Mouse (Mus musculus) lung, postnatal 4 days (tissue): ENCODE results near the gene 4930579G24Rik.

Experiments
- DNase-seq, 2 experiments: peaks; one replicate each; pipeline ENCODE4 v3.0.0; 2021

Gene 4930579G24Rik

DNA sequence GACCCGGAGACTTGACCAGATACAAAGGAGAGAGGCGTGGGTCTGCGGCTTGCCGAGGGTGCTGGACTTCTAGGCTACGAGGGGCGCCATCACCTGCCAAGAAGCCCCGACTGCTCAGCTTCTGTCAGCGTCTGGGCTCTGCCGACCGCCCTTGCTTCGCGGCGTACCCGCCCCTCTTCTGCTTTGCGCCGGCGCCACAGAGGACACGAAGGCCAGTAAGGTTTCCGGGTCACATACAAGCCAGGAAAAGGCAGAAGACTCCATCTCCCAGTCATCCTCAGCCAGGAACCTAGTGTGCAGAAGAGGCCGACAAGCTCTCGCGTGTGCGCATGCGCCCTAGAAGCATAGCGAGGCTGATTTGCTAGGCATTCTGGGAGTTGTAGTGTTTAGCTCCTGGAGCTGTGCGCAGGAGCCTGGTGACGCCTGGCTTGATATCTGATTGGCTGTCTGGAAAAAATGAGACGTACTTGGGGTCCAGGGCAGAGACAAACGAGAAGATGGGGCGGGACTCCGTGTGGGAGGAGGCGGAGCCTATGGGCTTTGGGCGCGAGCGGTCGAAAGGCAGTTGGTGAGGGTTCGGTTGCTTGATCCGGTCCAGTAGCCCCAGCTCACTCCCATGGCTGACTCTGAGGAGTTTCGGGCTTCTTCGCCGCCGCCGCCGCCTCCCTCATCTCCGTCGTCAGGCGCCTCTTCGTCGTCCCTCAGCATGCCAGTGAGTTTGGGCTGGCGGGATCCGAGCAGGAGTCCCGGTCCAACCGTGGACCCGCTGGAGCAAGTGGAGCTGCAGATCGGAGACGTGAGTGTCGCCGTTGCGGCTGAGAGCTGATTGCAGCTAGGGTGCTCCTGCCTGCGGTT is at the start of gene 4930579G24Rik:
TSS of gene 4930579G24Rik (plus strand) at position 519 of the 855 bp plus-strand sequence.
- peak; percentile 95 to 99 for DNase-seq

- DNase-seq = no peak
Observed at GRCm38 (mm10) chr3:79579891-79580575, 48.8 kb upstream of the 4930579G24Rik start.

- peak; percentile 88 to 91 for DNase-seq
Observed at GRCm38 (mm10) chr3:79586804-79587203, 42.1 kb upstream of the 4930579G24Rik start.

DNA sequence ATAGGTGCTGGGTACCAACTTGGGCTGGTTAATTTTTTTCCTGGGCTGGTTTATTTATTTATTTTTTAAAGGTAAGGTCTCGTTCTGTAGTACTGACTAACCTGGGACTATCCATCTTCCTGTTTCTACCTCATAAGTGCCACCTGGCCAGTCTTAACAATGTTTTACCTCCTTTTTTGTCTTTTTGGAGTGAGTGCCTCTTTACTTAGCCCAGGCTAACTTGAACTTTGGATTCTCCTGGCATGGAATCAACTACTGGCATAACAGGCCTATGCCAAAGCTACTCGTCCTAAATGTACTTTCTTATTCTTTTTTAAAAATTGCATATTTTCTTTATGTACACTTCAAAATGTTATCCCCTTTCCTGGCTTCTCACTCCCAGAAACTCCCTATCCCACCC is 39.2 kb upstream of the 4930579G24Rik start:
- no peak for DNase-seq

GRCm38 (mm10) chr3:79590863-79591792 is 37.8 kb upstream of the 4930579G24Rik start, which contains the start of gene Ppid:
TSS of gene Ppid (plus strand) at chr3:79591342.
- peak; percentile 82 to 86 for DNase-seq

DNA sequence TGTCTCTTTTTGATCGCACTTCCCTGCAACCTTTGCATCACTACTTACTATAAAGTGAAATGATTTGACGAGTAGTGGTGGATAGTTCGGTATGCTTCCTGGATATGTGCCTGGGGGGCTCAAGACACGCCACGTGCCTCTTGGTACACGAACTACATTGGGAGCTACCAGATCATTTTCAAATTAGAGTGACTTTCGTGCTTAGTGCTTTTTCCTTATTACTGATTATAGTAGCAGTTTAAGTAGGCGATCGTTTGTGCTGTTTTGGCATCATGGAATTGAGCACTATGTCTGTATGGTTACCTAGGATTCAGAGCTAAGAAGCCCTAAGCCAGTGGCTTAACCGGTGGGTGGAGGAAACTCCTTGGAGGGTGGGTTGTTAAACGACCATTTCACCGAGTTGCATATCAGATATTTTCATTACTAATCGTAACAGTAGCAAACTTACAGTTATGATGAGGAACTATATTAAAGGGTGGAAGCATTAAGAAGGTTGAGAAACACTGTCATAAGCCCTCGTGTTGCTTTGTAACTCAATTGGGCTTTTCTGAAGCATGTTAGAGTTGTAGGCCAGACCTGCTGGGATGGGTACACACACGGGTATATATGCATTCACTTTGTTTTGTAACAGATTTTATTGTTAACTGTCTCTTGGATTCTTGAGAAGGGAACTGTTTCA is 36.9 kb upstream of the 4930579G24Rik start:
- no peak for DNase-seq

GRCm38 (mm10) chr3:79595468-79595867 is 33.4 kb upstream of the 4930579G24Rik start:
- DNase-seq = no peak

DNA sequence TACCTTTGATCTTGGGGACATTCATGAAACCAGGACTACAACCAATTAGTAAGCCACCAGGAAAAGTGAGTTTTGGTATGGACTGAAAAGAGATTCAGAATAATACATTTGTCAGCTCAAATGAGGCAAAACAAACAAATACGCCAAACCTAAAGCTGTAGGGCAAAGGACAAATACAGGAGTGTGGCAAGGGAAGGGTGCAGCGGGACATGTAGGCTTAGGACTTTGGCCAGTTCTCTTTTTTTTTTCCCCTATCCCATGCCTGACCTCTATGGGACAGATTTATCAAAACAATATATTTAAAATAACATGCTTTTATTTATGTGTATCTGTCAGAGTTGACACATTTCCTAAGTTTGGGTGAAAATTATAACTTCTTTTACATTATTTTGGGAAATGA is 19.0 kb upstream of the 4930579G24Rik start:
- no peak for DNase-seq

DNA sequence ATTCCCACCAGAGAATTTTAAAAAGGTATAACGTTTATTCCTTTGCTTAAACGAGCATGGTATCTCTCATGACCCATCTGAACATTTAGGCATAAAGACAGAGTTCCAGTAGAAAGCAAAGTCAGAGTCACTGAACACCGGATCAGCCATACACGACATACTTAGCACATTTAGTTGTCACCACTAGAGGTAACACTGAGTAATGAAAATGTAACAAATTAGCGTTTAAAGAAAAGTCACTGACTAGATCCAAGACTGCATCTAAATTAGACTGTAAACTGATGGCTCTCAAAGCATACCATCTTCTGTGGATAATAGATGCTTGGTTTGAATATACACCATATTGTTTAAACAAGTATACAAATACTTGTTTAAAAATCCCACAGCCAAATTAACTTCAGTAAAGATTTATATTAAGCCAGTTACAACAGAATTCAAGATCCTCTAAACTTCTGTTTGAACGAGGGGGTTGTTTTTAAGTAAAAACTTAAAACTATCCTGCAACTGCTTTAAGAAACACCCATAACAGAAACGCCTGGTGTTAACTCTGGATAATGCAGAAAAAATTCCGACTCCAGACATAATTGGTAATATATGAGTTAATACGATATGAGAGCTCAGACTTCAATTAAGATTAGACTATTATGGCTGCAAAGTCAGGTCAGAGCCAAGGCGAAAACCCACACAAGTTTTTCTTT is 1.2 kb upstream of the 4930579G24Rik start:
- DNase-seq = no peak

- DNase-seq = no peak
Observed at GRCm38 (mm10) chr3:79628182-79628560, 708 bp upstream of the 4930579G24Rik start.

DNA sequence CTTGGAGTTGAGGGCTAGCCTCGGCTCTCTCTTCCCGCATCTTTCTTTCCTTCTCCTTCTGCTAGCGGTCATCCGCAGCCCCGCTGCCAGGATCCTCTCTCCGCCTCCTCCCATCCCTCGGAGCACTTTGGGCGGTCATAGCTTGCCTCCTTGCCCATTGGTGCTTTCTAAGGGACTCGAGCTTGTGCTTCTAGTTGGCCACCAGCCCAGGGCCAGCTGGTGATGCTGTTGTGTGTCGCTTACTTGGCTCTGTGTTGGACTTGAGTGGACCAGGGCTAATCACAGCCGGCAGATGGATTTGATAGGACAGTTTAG is 494 bp downstream of the 4930579G24Rik start, which contains the start of gene Etfdh:
TSS of gene Etfdh (minus strand) at position 85 of the 315 bp plus-strand sequence.
- DNase-seq = peak; percentile 75 to 91

GRCm38 (mm10) chr3:79652129-79652528 is 23.2 kb downstream of the 4930579G24Rik start:
- DNase-seq = no peak

GRCm38 (mm10) chr3:79656682-79657081 is 27.8 kb downstream of the 4930579G24Rik start:
- no peak for DNase-seq

DNA sequence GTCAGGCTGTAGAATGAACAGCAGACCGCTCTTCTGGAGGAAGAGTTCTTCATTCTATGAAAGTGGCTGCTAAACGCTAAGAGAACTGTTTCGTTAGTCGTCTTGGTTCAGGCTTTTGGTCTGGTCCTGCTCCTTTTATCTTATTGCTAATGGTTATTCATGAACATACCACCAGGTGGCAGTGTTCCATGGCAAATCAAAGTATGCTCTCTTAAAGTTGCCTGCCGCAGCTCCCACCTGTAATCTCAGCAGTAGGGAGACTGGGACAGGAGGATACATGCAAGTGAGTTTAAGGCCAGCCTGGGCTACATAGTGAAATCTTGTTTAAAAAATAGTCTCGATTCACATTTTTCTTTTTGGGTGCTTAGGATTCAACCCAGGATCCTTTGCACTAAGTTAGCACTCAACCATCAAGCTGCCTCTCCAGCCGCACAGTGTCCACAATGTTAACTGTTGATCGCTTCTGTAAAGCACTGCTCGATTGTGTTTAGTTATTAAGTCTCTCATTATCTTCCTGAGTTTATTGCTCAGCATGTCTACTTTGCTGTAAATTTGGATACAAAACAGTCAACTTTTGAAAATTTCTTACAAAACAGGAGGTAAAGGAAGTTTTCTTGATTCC is 36.0 kb downstream of the 4930579G24Rik start:
- peak in 1 of 2 experiments; percentile 31 for DNase-seq

DNA sequence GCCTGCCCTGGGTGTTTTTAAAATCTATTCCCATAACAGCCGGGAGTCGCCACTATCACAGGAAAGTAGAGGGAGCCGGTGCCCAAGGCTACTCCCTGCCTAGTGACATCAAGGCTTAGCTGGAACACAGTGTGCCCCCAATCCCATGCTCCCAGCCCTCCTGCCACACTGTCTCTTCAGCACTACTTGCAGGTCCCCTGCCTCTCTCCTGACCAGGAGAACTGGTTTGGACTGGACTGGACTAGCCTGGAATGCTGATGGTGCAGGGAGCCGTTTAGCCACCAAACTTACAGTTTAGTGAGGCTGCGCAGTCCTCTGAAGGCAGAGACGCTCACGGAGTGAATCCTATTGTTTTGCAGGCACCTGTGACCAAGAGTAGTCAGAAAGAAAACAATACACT is 41.7 kb downstream of the 4930579G24Rik start:
- DNase-seq = no peak

GRCm38 (mm10) chr3:79672188-79672587 is 43.3 kb downstream of the 4930579G24Rik start:
- DNase-seq = no peak

- DNase-seq = peak in 1 of 2 experiments; percentile 47
Observed at GRCm38 (mm10) chr3:79673082-79673481, 44.2 kb downstream of the 4930579G24Rik start.

GRCm38 (mm10) chr3:79674641-79675040 is 45.8 kb downstream of the 4930579G24Rik start:
- DNase-seq = no peak

- DNase-seq = no peak
Observed at GRCm38 (mm10) chr3:79676411-79676810, 47.5 kb downstream of the 4930579G24Rik start.
